Mouse (Mus musculus): ENCODE results near the gene Slc22a3. TPM values are rescaled to one million over a fixed set of nuclear protein-coding genes. Genes with fewer than 3 reads are reported as not detected.
A peak's percentile ranks its signal among the peaks of the same experiment; 100 is the strongest.

Slc22a3 gene
- total and polyA plus RNA-seq, 2 experiments from 2014 or later, result 0.04 to 0.52 TPM

DNA sequence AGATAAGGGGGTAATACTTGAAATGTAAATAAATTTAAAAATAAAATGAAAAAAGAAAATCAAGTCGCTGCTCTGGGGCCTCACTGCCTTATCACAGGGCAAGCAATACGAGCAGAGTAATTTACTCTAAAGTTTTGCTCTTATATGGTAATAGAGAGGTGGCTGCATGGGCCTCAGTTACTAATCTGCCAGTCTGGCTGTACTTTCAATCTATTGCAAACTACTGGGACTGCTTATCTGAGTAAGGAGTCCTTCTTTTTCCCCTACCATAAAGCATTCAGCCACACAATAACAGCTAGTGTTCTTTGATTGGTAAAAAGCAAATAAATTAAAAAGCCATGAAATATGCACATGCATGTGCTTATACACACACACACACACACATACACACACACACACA lies 125.9 kb downstream of the Slc22a3 start:
- 63% methylated on average over 2 of the region's 2 CpGs for WGBS
- no peak overlapping the region for H3K4me3 ChIP-seq (ENCODE audit: low read depth, low read length)

DNA sequence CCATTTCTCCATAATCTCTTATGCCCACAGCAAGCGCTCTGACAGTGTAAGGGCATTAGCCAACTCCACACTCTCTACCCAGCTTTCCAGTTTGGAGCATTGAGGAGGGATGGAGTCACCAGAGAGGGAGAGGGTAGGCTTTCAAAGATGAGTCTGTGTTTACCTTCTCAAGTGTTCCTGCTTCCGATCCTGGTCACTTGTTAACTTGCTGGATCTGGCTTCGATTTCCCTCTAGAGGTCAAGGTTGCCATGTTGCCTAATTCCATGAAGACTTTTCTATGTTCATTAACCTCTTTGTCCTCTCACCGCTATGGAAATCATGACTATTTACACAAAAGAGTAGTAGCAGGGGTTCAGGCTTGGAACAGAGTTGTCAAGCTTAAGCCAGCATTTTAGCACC lies 127.2 kb downstream of the Slc22a3 start:
- Histone ChIP-seq H3K27me3 (ENCODE audit: control insufficient read depth, insufficient read depth, low read length) (0 out of 2 replicates have a peak, but pooled peaks cover 3% of the 10 kb centered on the region), H3K4me2 (ENCODE audit: low read depth, low read length) (no peak overlapping the region), H3K36me3 (replicated peaks; ENCODE audit: control insufficient read depth, insufficient read depth, low read length) (no peaks in the 10 kb centered on the region), H3K27ac (ENCODE audit: low read depth) (no peak overlapping the region), H3K4me1 (ENCODE audit: control insufficient read depth, insufficient read depth) (no peaks in the 10 kb centered on the region), H3K9me3 (replicated peaks; ENCODE audit: control insufficient read depth, low read length) (no peaks in the 10 kb centered on the region), H3K9ac (replicated peaks; ENCODE audit: low read depth, low read length) (no peak overlapping the region), H3K4me3 (ENCODE audit: low read depth, low read length) (no peak overlapping the region)
- no peak for ATAC-seq (ENCODE audit: insufficient read depth, low read depth)
- WGBS, result 88% methylated on average over 4 of the region's 4 CpGs
- no peak for TF ChIP-seq EP300 (IDR thresholded peaks at IDR 0.05; ENCODE audit: low read depth)
- no peak for TF ChIP-seq CTCF (IDR thresholded peaks at IDR 0.05; ENCODE audit: low read depth)
- no peak for DNase-seq (ENCODE audit: low spot score)

More for the DNA sequence above, 125.9 kb downstream of the Slc22a3 start:
- Histone ChIP-seq H3K9ac (replicated peaks; ENCODE audit: low read depth, low read length) (no peak overlapping the region), H3K9me3 (replicated peaks; ENCODE audit: control insufficient read depth, low read length) (no peaks in the 10 kb centered on the region), H3K27me3 (ENCODE audit: control insufficient read depth, insufficient read depth, low read length) (0 out of 2 replicates have a peak, but pooled peaks cover 3% of the 10 kb centered on the region), H3K27ac (ENCODE audit: low read depth) (no peak overlapping the region), H3K4me1 (ENCODE audit: control insufficient read depth, insufficient read depth) (no peaks in the 10 kb centered on the region), H3K36me3 (replicated peaks; ENCODE audit: control insufficient read depth, insufficient read depth, low read length) (no peaks in the 10 kb centered on the region), H3K4me2 (ENCODE audit: low read depth, low read length) (no peak overlapping the region)
- TF ChIP-seq CTCF (IDR thresholded peaks at IDR 0.05; ENCODE audit: low read depth) (no peak), EP300 (IDR thresholded peaks at IDR 0.05; ENCODE audit: low read depth) (no peak)
- no peak for ATAC-seq (ENCODE audit: insufficient read depth, low read depth)
- DNase-seq (ENCODE audit: low spot score), result no peak

DNA sequence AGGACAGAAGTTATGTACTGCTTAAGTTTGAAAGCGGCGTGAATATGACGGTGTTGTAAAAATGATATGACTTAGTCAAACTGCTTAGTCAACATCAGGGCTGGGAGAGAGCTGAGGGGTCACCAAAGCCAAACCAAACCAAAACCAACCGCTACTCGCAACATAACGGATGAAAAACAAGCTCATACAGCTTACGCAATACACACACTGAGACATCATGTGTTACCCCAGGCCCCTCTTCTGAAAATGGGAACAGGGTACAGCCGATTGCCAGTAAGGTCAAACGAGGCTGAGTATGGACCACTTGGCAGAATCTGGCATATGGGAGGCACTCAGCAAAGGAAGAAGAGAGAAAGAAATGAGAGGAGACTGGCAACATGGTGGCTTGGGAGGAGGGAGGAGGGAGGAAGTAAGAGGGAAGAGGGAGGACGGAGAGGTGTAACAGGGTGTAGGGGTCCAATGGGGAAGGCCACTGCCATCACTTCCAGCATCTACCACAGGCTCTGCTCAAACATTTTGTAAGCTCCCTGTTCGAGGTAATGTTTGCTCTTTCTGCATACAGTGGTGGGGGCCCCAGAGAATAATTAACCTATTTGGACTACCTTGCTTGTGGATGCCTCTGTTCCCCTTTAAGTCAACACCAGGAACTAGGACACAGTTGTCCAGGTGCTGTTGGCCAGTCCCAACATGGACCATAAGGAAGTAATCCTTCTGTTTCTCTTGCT lies 129.4 kb downstream of the Slc22a3 start, which contains the start of gene Plg:
TSS of gene Plg (plus strand) at position 628 of the 725 bp plus-strand sequence.
- Histone ChIP-seq H3K9ac (replicated peaks; ENCODE audit: low read depth, low read length) (no peak within 1 kb of the TSS), H3K4me1 (ENCODE audit: control insufficient read depth, insufficient read depth) (no peaks in the 10 kb centered on the region), H3K27me3 (ENCODE audit: control insufficient read depth, insufficient read depth, low read length) (0 out of 2 replicates have a peak, but pooled peaks cover 3% of the 10 kb centered on the region), H3K4me2 (ENCODE audit: low read depth, low read length) (no peak within 1 kb of the TSS), H3K4me3 (ENCODE audit: low read depth, low read length) (no peak within 1 kb of the TSS), H3K36me3 (replicated peaks; ENCODE audit: control insufficient read depth, insufficient read depth, low read length) (no peaks in the 10 kb centered on the region), H3K9me3 (replicated peaks; ENCODE audit: control insufficient read depth, low read length) (no peaks in the 10 kb centered on the region), H3K27ac (ENCODE audit: low read depth) (no peak within 1 kb of the TSS)
- TF ChIP-seq EP300 (IDR thresholded peaks at IDR 0.05; ENCODE audit: low read depth) (no peak), CTCF (IDR thresholded peaks at IDR 0.05; ENCODE audit: low read depth) (no peak)
- ATAC-seq (ENCODE audit: insufficient read depth, low read depth) (no peak), DNase-seq (ENCODE audit: low spot score) (no peak)
- 85% methylated on average over 11 of the region's 11 CpGs for WGBS

DNA sequence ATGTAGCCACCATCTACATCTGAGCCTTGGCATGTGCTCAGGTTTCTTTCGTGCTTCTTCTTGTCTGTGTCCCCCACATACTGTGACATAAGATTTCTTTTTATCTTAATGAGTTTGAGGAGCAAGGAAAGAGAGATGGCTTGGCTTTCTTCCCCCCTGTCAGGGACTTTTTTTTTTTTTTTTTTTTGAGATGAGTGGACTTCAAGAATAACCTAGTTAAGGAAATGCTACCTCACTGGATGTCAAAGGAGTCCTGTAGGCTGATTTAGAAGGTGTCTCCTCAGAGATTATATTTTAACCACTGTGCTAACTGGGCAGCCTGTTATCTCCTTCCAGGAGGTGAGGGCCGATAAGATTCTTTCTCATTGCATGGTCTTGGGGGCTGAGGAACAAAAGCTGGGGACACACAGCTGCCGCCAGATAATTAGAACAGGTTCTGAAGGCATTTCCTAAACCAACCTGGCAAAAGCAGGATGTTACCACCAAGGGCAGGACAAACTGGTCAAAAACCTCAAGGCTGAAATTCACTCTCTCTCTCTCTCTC lies 133.8 kb downstream of the Slc22a3 start:
- no peak overlapping the region for H3K4me2 ChIP-seq (ENCODE audit: low read depth, low read length)
- WGBS, result 50% methylated on average over 3 of the region's 3 CpGs
- no peaks in the 10 kb centered on the region for H3K27me3 ChIP-seq (ENCODE audit: control insufficient read depth, insufficient read depth, low read length)
- ATAC-seq (ENCODE audit: insufficient read depth, low read depth) (no peak), DNase-seq (ENCODE audit: low spot score) (no peak)
- H3K4me3 ChIP-seq (ENCODE audit: low read depth, low read length), result no peak overlapping the region
- H3K9me3 ChIP-seq (replicated peaks; ENCODE audit: control insufficient read depth, low read length), result no peaks in the 10 kb centered on the region
- H3K27ac ChIP-seq (ENCODE audit: low read depth), result no peak overlapping the region
- 0 out of 2 replicates have a peak, but pooled peaks cover 4% of the 10 kb centered on the region for H3K4me1 ChIP-seq (ENCODE audit: control insufficient read depth, insufficient read depth)
- H3K9ac ChIP-seq (replicated peaks; ENCODE audit: low read depth, low read length), result no peak overlapping the region
- no peak for TF ChIP-seq CTCF (IDR thresholded peaks at IDR 0.05; ENCODE audit: low read depth)
- no peak for TF ChIP-seq EP300 (IDR thresholded peaks at IDR 0.05; ENCODE audit: low read depth)
- no peaks in the 10 kb centered on the region for H3K36me3 ChIP-seq (replicated peaks; ENCODE audit: control insufficient read depth, insufficient read depth, low read length)

DNA sequence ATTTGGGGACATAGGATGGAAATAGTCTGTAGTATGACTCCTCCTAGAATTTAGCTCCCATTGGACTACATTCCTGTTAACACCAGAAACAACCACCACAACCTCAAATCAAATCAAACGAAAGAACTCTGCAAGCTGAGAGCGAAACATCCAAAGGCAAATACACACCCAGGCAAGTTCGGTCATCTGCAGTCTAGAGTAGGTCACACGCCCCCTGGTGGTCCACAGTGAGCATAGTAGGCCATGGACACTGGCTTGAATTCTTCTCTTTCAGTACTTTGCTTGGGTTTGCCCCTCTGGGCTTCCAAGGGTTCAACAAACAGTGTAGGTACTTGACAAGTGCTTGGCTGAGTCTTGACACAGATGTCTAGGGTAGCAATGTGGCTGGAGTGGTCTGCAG lies 135.5 kb downstream of the Slc22a3 start:
- 0 out of 2 replicates have a peak, but pooled peaks cover 4% of the 10 kb centered on the region for H3K4me1 ChIP-seq (ENCODE audit: control insufficient read depth, insufficient read depth)
- no peak overlapping the region for H3K27ac ChIP-seq (ENCODE audit: low read depth)
- no peak overlapping the region for H3K9ac ChIP-seq (replicated peaks; ENCODE audit: low read depth, low read length)
- H3K4me3 ChIP-seq (ENCODE audit: low read depth, low read length), result peak overlapping the region; percentile 15
- no peaks in the 10 kb centered on the region for H3K27me3 ChIP-seq (ENCODE audit: control insufficient read depth, insufficient read depth, low read length)
- 16% methylated on average over 4 of the region's 4 CpGs for WGBS
- no peaks in the 10 kb centered on the region for H3K9me3 ChIP-seq (replicated peaks; ENCODE audit: control insufficient read depth, low read length)
- ATAC-seq (ENCODE audit: insufficient read depth, low read depth) (peak; percentile 45; the same call in 1 of the 2 replicates), DNase-seq (ENCODE audit: low spot score) (peak; percentile 41)
- peak overlapping the region; percentile 45 for H3K4me2 ChIP-seq (ENCODE audit: low read depth, low read length)
- TF ChIP-seq EP300 (IDR thresholded peaks at IDR 0.05; ENCODE audit: low read depth), result no peak
- peak; percentile 90 for TF ChIP-seq CTCF (IDR thresholded peaks at IDR 0.05; ENCODE audit: low read depth)
- no peaks in the 10 kb centered on the region for H3K36me3 ChIP-seq (replicated peaks; ENCODE audit: control insufficient read depth, insufficient read depth, low read length)

Data from heart, postnatal 0 days (tissue).